Mouse (Mus musculus) ES-Bruce4 (cell line): ENCODE results near the gene Phip. TPM values are rescaled to one million over a fixed set of nuclear protein-coding genes. Genes with fewer than 3 reads are reported as not detected.

Source experiments
- H3K27ac ChIP-seq: 2 replicates; pipeline ENCODE4 v1.5.1; 2012; ENCODE audit warnings: low read length, inconsistent platforms; ENCODE audit not compliant: insufficient read depth
- H3K27me3 ChIP-seq: 2 replicates; pipeline ENCODE4 v1.6.1; 2012; ENCODE audit warnings: mild to moderate bottlenecking, low read length, inconsistent platforms; ENCODE audit not compliant: control insufficient read depth, poor library complexity, insufficient read depth, severe bottlenecking
- H3K36me3 ChIP-seq: 2 replicates; pipeline ENCODE4 v1.6.1; 2012; ENCODE audit warnings: inconsistent platforms, mild to moderate bottlenecking, low read length, moderate library complexity; ENCODE audit not compliant: control insufficient read depth, poor library complexity, insufficient read depth, severe bottlenecking
- H3K4me1 ChIP-seq: one replicate; pipeline ENCODE4 v1.8.1; 2011; ENCODE audit warnings: low read length; ENCODE audit not compliant: control insufficient read depth, insufficient read depth
- H3K4me3 ChIP-seq: 2 replicates; pipeline ENCODE4 v1.5.1; 2011; ENCODE audit warnings: low read depth, mild to moderate bottlenecking, low read length
- H3K9ac ChIP-seq: 2 replicates; pipeline ENCODE4 v1.6.1; 2012; ENCODE audit warnings: low read depth, mild to moderate bottlenecking, inconsistent platforms; ENCODE audit not compliant: poor library complexity, severe bottlenecking
- H3K9me3 ChIP-seq: replicated peaks from 2 replicates; pipeline ENCODE4 v1.6.1; 2012; ENCODE audit warnings: mild to moderate bottlenecking, low read length, inconsistent platforms; ENCODE audit not compliant: control insufficient read depth, poor library complexity, insufficient read depth, severe bottlenecking
- CTCF ChIP-seq: IDR thresholded peaks from one replicate; pipeline ENCODE4 v1.8.1; 2011; ENCODE audit warnings: low read depth, low read length
- EP300 ChIP-seq: IDR thresholded peaks from 2 replicates; pipeline ENCODE4 v1.6.1; 2011; ENCODE audit warnings: low read depth, low read length; ENCODE audit not compliant: insufficient read depth
- POLR2A ChIP-seq: IDR thresholded peaks from one replicate; pipeline ENCODE4 v1.8.1; 2011; ENCODE audit warnings: low read length; ENCODE audit not compliant: insufficient read depth
- polyA plus RNA-seq: library from polyadenylated mRNA; stranded (reverse); fragments of >200 nt; gene quantifications from 2 replicates; pipeline ENCODE4 v1.2.4, GENCODE M21; 2011; ENCODE audit warnings: low read depth; ENCODE audit not compliant: missing spikeins, insufficient read depth, insufficient read length

The Phip gene
- 91.4 and 98.9 TPM in 2 replicates for polyA plus RNA-seq

DNA sequence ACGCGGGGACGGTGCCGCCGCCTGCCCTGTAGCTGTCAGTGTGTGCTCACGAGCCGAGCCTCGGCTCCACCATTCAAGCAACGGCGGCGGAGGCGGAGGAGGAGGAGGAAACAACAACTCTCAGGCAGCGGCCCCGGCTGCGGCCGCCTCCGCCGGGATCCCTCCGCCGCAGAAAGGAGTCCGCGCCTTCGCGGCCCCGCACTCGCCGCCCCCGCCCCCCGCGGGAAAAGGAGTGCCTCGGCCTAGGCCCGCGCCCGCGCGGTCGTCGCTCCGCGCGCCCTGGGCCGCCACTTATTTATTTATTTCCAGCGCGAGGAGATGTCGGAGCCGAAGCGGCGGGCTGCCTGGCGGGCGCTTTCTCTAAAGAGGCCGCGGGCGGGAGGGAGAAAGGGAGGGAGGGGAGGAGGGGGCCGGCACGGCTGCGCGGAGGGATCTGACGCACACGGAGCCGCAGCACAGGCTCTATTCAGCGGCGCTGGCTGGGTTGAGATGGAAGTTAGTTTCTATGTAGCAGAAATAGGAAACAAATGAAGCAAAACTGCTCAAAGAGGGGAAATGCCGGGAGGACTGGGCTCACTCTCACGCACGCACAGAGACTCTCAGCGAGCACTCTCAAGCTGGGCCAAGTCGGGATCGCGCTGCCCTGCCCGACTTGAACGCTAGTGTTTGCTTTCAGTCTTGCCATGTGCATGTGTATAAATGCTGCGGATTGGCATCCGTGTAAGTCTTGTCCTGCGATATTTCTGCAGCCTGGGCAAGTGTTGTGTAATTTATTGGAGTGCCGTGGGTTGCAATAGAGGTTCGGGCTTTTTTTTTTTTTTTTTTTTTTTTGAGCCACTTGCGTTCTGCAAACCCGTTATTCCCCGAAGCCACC, at the start of gene Phip:
Phip (minus strand) TSS at position 175 of the 874 bp plus-strand sequence.
- Histone ChIP-seq H3K36me3 (no peaks in the 10 kb centered on the region), H3K9me3 (no peaks in the 10 kb centered on the region), H3K27ac (peak within 1 kb of the TSS; percentile 87), H3K4me1 (no peaks in the 10 kb centered on the region), H3K4me3 (peak within 1 kb of the TSS; percentile 95), H3K27me3 (no peaks in the 10 kb centered on the region), H3K9ac (peak within 1 kb of the TSS; percentile 99)
- no peak for TF ChIP-seq EP300
- TF ChIP-seq POLR2A: peak; percentile 83

DNA sequence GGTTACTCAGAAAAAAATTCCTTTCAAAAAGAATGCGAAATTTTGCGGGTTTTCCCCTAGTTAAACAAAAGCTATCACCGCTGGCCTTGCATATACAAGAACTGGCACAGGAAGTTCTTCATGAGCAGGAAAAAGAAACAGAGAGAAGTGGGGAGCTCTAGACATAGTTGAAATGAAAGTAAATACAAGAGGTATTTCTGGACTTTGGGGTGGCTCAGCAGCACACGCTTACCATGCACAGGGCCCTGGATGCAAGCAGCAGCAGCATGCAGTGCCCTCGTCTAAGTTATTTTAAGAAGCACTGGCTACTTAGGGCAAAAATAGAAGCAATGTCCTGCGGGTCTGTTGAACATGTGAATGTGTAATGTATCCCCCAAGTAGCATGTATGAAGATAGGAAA, 48.4 kb upstream of the Phip start:
- no peak overlapping the region for H3K27ac ChIP-seq
- no peaks in the 10 kb centered on the region for H3K36me3 ChIP-seq
- H3K9ac ChIP-seq: no peak overlapping the region
- H3K9me3 ChIP-seq: no peaks in the 10 kb centered on the region
- H3K4me3 ChIP-seq: no peak overlapping the region
- no peaks in the 10 kb centered on the region for H3K27me3 ChIP-seq
- TF ChIP-seq POLR2A (no peak), CTCF (no peak), EP300 (no peak)
- no peaks in the 10 kb centered on the region for H3K4me1 ChIP-seq

DNA sequence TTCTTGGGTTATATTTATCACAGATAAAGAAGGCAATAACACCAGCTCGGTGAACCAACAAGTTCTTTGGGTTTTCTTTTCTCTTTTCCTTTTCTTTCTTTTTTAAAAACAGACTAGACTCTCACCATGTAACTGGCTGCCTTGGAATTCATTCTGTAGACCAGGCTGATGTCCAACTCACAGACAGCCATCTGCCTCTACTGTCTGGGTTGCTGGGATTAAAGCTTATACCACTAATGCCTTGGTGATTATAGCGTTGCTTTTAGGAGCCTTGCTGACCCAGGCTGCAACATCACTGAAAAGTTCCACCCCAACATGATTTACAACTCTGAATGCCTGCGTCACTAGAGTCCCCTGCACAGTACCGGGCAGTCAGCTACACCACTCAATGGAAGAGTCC, 39.2 kb upstream of the Phip start:
- Histone ChIP-seq H3K9me3 (no peaks in the 10 kb centered on the region), H3K9ac (no peak overlapping the region), H3K36me3 (no peaks in the 10 kb centered on the region), H3K4me1 (no peaks in the 10 kb centered on the region), H3K4me3 (no peak overlapping the region), H3K27me3 (no peaks in the 10 kb centered on the region), H3K27ac (no peak overlapping the region)
- no peak for TF ChIP-seq POLR2A
- no peak for TF ChIP-seq CTCF
- TF ChIP-seq EP300: no peak

DNA sequence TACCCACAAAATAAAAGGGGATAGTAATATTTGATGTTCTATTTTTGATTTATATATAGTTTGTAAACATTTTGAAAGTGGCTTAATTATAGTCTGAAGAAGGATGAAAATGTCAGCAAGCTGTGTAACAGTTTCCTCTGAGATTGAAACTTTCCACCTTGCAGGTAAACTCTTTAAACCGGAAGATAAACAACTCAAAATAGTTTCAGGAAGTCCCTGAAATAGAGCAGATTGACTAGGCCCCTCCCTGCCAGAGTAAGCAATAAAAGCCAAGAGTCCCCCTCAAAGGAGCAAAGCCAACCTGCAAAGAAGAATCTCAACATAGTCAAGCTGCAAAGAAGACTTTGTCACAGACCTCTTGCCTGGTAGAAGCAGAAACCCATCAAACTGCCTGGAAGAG, 33.0 kb upstream of the Phip start:
- H3K4me3 ChIP-seq: no peak overlapping the region
- H3K36me3 ChIP-seq: no peaks in the 10 kb centered on the region
- H3K27ac ChIP-seq: no peak overlapping the region
- H3K9me3 ChIP-seq: no peaks in the 10 kb centered on the region
- no peak overlapping the region for H3K9ac ChIP-seq
- H3K27me3 ChIP-seq: no peaks in the 10 kb centered on the region
- TF ChIP-seq POLR2A (no peak), CTCF (no peak)
- H3K4me1 ChIP-seq: no peaks in the 10 kb centered on the region

DNA sequence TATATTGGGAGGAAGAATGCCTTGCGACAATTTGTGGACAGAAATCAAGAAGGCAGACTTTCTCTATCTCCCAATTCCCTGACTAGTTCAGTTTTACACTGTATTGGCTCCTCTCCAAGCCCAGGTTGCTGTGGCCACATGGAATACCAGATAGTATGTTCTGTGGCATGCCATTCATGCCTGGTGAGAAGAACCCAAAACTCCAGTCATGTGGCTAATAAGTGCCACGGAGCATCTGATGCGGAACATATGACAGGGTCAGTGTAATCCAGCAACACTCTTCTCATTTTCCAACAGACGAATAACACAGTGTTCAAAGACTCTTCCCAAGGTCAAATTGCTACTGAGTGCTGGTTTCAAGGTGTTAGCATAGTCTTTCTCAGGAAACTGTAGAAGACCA, 26.0 kb upstream of the Phip start:
- Histone ChIP-seq H3K27ac (no peak overlapping the region), H3K4me3 (no peak overlapping the region), H3K27me3 (no peaks in the 10 kb centered on the region), H3K36me3 (no peaks in the 10 kb centered on the region), H3K9me3 (no peaks in the 10 kb centered on the region), H3K9ac (no peak overlapping the region), H3K4me1 (no peaks in the 10 kb centered on the region)
- TF ChIP-seq EP300 (no peak), POLR2A (no peak), CTCF (no peak)

DNA sequence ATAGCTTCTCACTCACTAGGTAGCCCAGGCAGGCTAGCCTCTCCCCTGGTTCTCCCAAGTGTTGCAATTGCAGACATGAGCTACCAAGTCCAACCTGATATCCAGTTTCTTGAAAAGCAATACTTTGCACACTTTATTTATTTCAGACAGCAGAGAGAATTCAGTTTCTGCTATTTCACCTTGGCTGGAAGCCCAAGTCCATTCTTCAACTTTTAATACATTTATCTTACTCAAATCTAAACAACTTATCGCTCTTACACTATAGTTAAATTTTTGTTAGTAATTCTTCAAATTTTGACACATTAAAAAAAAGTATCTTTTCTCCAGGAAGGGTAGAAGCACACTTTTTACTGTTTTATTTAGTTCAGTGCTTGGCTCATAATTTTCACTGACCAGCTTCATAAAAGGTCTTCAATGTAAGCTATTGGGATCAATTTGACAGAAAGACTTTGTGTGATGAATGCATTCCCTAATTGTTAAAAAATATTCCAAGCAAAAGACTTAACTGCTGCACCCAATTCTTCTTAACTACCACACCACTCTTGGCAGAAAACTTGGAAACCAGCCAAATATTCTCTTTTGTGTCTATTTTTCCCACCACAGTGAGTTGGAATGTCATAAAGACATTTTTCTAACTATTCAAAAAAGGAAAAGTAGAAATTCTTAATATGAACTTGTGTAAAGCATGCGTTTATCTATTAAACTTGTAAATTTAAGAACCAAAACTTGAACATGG, 22.6 kb upstream of the Phip start:
- Histone ChIP-seq H3K4me3 (no peak overlapping the region), H3K9ac (no peak overlapping the region), H3K4me1 (no peaks in the 10 kb centered on the region), H3K36me3 (no peaks in the 10 kb centered on the region), H3K9me3 (no peaks in the 10 kb centered on the region), H3K27ac (no peak overlapping the region), H3K27me3 (no peaks in the 10 kb centered on the region)
- no peak for TF ChIP-seq POLR2A
